Mouse (Mus musculus) lung, postnatal 0 days (tissue): Measurements from ENCODE around the gene Gm49403. TPM values are rescaled to one million over a fixed set of nuclear protein-coding genes. Genes with fewer than 3 reads are reported as not detected.

Experiments used
- ATAC-seq: fragments of 200-750 bp; cut with Nextera tagmentation; 2 replicates; pipeline ENCODE4 v1.8.0; 2017; ENCODE audit warnings: moderate library complexity
- DNase-seq: peaks from one replicate; pipeline ENCODE4 v3.0.0-alpha.2; 2016; ENCODE audit warnings: low spot score
- H3K27ac ChIP-seq: fragments of 300-500 bp; sonication (generic); 2 replicates; pipeline ENCODE4 v1.5.1; 2014; ENCODE audit warnings: antibody characterized with exemption, mild to moderate bottlenecking, low read length, mixed read lengths
- H3K27me3 ChIP-seq: fragments of 300-500 bp; sonication (generic); replicated peaks from 2 replicates; pipeline ENCODE4 v1.6.1; 2014; ENCODE audit warnings: low read length, mixed read lengths; ENCODE audit not compliant: insufficient read depth
- H3K36me3 ChIP-seq: fragments of 300-500 bp; sonication (generic); 2 replicates; pipeline ENCODE4 v1.6.1; 2014; ENCODE audit warnings: low read length, mixed read lengths; ENCODE audit not compliant: insufficient read depth
- H3K4me1 ChIP-seq: fragments of 300-500 bp; sonication (generic); 2 replicates; pipeline ENCODE4 v1.6.1; 2014; ENCODE audit warnings: antibody characterized with exemption, low read depth, low read length, mixed read lengths; ENCODE audit not compliant: insufficient read depth
- H3K4me2 ChIP-seq: fragments of 300-500 bp; sonication (generic); replicated peaks from 2 replicates; pipeline ENCODE4 v1.6.1; 2014; ENCODE audit warnings: low read depth, mild to moderate bottlenecking, low read length, moderate library complexity, mixed read lengths
- H3K4me3 ChIP-seq: fragments of 300-500 bp; sonication (generic); 2 replicates; pipeline ENCODE4 v1.5.1; 2014; ENCODE audit warnings: low read depth, low read length
- H3K9ac ChIP-seq: fragments of 300-500 bp; sonication (generic); replicated peaks from 2 replicates; pipeline ENCODE4 v1.6.1; 2014; ENCODE audit warnings: low read depth, mild to moderate bottlenecking
- H3K9me3 ChIP-seq: fragments of 300-500 bp; sonication (generic); 2 replicates; pipeline ENCODE4 v1.6.1; 2016; ENCODE audit warnings: low read length, mixed read lengths
- CTCF ChIP-seq: IDR thresholded peaks from 2 replicates; pipeline ENCODE4 v1.5.1; 2016; ENCODE audit warnings: antibody characterized with exemption, mild to moderate bottlenecking
- EP300 ChIP-seq: IDR thresholded peaks from 2 replicates; pipeline ENCODE4 v1.6.1; 2016; ENCODE audit warnings: antibody characterized with exemption, mild to moderate bottlenecking, control low read depth
- WGBS: fragments of 180-500 bp; shearing (Covaris S2); extraction: QIAGEN DNeasy Blood & Tissue Kit; methylation state at CpG from one replicate; pipeline ENCODE4 v1.1.7; 2014; 5-methylcytosine and 5-hydroxymethylcytosine counted together
- polyA plus RNA-seq: library from polyadenylated mRNA; unstranded; fragments of >200 nt; fragmentation: Nextera tagmentation; extraction: Ambion mirVana; gene quantifications from 2 replicates; pipeline ENCODE4 v1.2.1, GENCODE M21; 2015

Gene Gm49403
- polyA plus RNA-seq, 1 experiment from 2014 or later = not detected

DNA sequence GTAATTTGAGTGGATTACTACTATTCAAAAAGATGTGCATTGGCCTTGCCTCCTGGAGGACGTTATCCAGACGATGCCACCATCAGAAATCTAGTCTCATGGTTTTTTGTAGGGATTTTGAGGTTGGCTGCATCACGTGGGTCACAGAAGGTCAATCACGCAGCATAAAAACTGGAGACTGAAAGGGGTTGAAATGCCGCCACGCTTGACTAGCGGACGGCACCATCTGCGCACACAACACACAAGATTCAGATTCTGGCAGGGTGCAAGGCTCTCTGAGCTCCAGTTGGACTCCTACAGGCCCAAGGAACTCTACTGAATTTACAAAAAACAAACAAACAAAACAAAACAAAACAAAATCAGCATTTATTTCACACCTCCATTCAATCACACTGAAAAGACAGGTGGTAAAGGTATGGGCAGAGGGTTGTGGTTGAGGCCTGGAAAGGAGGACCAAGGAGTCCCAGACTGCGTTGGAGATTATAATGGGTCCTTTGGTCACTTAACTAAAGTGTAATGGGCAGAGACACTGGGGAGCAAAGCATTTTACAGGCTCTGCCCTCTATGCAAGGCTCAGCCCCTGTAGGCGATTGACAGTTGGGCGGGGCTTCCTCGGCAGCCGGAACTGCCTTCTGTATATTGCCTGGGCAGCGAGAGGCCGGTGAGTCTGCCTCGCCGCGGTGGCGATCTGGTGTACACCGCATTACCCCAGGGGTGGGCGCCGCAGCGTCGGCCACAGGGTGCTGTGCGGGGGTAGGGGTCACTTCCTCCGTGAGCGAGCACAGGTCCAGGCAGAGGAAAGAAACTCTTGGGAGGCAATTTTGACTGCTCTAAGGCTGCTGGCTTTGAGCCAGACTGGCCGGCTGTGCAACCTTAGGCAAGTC, 43.6 kb upstream of the Gm49403 start:
- peak; percentile 68 for ATAC-seq
- no peaks in the 10 kb centered on the region for H3K9me3 ChIP-seq
- no peaks in the 10 kb centered on the region for H3K36me3 ChIP-seq
- peak overlapping the region; percentile 50; the same call in 1 of the 2 replicates for H3K9ac ChIP-seq
- no peaks in the 10 kb centered on the region for H3K27me3 ChIP-seq
- H3K4me2 ChIP-seq = peak overlapping the region; percentile 71
- peak; percentile 90 for DNase-seq
- H3K4me1 ChIP-seq = peaks cover 10% of the 10 kb centered on the region; the same call in 1 of the 2 replicates
- H3K4me3 ChIP-seq = peak overlapping the region; percentile 54
- TF ChIP-seq EP300 (no peak), CTCF (peak; percentile 42)
- H3K27ac ChIP-seq = peak overlapping the region; percentile 44; the same call in 1 of the 2 replicates
- WGBS = 25% methylated on average over 29 of the region's 29 CpGs

DNA sequence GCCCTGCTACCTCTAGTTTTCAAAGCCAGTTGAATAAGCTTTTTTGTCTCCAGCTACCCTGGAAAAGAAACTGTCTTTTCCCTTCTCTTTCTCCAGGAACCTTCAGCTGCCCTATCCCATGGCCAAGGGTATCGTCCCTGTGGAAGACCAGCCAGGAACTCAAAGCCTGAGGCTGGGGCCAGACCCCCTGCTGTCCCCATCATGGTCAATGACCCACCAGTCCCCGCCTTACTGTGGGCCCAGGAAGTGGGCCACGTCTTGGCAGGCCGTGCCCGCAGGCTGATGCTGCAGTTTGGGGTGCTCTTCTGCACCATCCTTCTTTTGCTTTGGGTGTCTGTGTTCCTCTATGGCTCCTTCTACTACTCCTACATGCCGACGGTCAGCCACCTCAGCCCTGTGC, 42.7 kb upstream of the Gm49403 start:
- no peaks in the 10 kb centered on the region for H3K27me3 ChIP-seq
- WGBS = 91% methylated on average over 7 of the region's 7 CpGs
- DNase-seq (no peak), ATAC-seq (no peak)
- H3K4me3 ChIP-seq = peak overlapping the region; percentile 54
- peaks cover 10% of the 10 kb centered on the region; the same call in 1 of the 2 replicates for H3K4me1 ChIP-seq
- H3K36me3 ChIP-seq = no peaks in the 10 kb centered on the region
- H3K9ac ChIP-seq = peak overlapping the region; percentile 50; the same call in 1 of the 2 replicates
- H3K27ac ChIP-seq = peak overlapping the region; percentile 44; the same call in 1 of the 2 replicates
- H3K4me2 ChIP-seq = peak overlapping the region; percentile 71
- TF ChIP-seq CTCF (no peak), EP300 (no peak)
- no peaks in the 10 kb centered on the region for H3K9me3 ChIP-seq

DNA sequence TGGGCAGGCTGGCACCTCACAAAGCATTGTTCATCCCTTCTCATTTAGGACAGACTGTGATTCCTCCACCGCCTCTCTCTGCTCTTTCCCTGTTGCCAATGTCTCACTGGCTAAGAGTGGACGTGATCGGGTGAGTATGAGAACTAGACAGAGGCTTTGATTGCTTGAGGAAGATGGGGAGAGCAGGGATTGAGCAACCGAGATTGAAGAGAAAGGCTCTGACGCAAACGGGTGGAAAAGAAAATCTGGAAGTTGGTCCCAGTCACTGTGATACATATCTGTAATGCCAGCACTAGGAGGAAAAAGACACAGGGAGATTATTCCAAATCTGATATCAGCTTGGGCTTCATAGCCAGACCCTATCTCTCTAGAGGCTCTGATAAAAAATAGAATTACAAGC, 40.8 kb upstream of the Gm49403 start:
- Histone ChIP-seq H3K27me3 (no peaks in the 10 kb centered on the region), H3K4me3 (no peak overlapping the region), H3K4me2 (no peak overlapping the region), H3K9ac (no peak overlapping the region), H3K36me3 (peaks cover 16% of the 10 kb centered on the region; the same call in 1 of the 2 replicates), H3K27ac (no peak overlapping the region), H3K4me1 (peaks cover 10% of the 10 kb centered on the region; the same call in 1 of the 2 replicates), H3K9me3 (no peaks in the 10 kb centered on the region)
- ATAC-seq (no peak), DNase-seq (peak; percentile 37)
- 77% methylated on average over 6 of the region's 6 CpGs for WGBS
- TF ChIP-seq CTCF = no peak
- TF ChIP-seq EP300 = no peak

DNA sequence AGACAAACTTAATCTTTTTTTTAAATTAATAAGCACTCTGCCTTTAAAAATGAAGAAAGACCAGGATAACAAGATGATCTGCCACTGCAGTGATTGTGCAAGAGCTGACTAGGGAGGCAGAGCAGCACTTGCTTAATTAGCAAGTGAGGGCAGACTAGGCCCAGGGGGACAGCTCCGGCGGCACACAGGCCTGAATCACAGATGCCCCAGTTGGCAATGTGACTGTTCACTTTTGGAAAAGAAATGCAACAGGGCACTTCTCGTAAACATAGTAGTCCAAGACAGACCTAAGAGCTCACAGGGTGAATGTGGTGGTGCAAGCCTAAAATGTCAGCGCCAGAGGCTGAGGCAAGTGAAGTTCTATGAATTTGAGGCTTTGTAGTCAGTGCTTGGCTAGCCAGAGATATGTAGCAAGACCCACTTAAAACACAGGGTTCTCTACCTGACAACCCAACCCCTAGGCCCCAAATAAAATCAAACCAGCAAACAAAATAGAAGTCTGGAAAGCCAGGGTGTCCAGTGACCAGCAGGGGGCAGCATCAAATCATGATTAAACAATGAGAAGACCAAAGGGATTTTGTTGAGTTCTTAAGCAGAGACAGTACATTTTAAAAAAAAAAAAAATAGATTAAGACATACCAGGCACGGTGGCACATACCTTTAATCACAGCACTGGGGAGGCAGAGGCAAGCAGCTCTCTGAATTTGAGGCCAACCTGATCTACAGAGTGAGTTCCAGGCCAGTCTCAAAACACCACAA, 39.2 kb upstream of the Gm49403 start:
- DNase-seq (peak; percentile 89), ATAC-seq (peak; percentile 45)
- Histone ChIP-seq H3K9ac (peak overlapping the region; percentile 12; the same call in 1 of the 2 replicates), H3K4me1 (peaks cover 6% of the 10 kb centered on the region; the same call in 1 of the 2 replicates), H3K27ac (peak overlapping the region; percentile 49), H3K9me3 (no peaks in the 10 kb centered on the region), H3K4me3 (no peak overlapping the region), H3K36me3 (peaks cover 16% of the 10 kb centered on the region; the same call in 1 of the 2 replicates), H3K4me2 (no peak overlapping the region), H3K27me3 (no peaks in the 10 kb centered on the region)
- WGBS = 45% methylated on average over 5 of the region's 5 CpGs
- no peak for TF ChIP-seq EP300
- TF ChIP-seq CTCF = peak; percentile 81

DNA sequence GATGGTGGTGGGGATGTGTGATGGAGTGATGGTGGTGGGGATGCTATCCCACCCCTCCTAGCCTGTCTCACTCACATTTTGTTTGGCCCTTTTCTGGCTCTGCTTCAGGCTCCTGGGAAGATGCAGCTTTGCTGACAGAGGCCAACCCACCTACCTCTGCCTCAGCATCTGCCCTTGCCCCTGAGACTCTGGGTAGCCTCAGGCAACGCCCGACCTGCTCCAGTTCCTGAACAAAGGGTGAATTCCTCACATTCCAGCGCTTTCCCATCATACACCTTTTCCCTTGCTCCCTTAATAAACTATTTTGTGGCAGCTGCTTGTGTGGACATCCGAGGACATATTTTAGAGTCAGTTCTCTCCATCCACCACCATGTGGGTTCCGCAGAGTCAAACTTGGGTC, 35.4 kb upstream of the Gm49403 start:
- no peak for ATAC-seq
- Histone ChIP-seq H3K36me3 (peaks cover 16% of the 10 kb centered on the region; the same call in 1 of the 2 replicates), H3K4me3 (no peak overlapping the region), H3K4me1 (no peaks in the 10 kb centered on the region), H3K27ac (no peak overlapping the region), H3K4me2 (no peak overlapping the region), H3K9me3 (no peaks in the 10 kb centered on the region), H3K9ac (no peak overlapping the region), H3K27me3 (no peaks in the 10 kb centered on the region)
- TF ChIP-seq EP300 (no peak), CTCF (no peak)
- WGBS = 69% methylated on average over 5 of the region's 5 CpGs
- no peak for DNase-seq
